Mouse (Mus musculus) midbrain, embryonic 15.5 days (tissue): ENCODE measurements around the gene Lrguk. TPM values are rescaled to one million over a fixed set of nuclear protein-coding genes. Genes with fewer than 3 reads are reported as not detected.

Source experiments
- ATAC-seq: fragments of 200-750 bp; cut with Nextera tagmentation; replicated peaks from 2 replicates; pipeline ENCODE4 v1.8.0; 2017; ENCODE audit warnings: moderate TSS enrichment
- H3K27ac ChIP-seq: fragments of 300-500 bp; sonication (generic); 2 replicates; pipeline ENCODE4 v1.5.1; 2015; ENCODE audit warnings: mild to moderate bottlenecking, inconsistent platforms
- H3K27me3 ChIP-seq: fragments of 300-500 bp; sonication (generic); replicated peaks from 2 replicates; pipeline ENCODE4 v1.6.1; 2015; ENCODE audit warnings: inconsistent platforms
- H3K36me3 ChIP-seq: fragments of 300-500 bp; sonication (generic); replicated peaks from 2 replicates; pipeline ENCODE4 v1.6.1; 2015; ENCODE audit warnings: inconsistent platforms
- H3K4me1 ChIP-seq: fragments of 300-500 bp; sonication (generic); 2 replicates; pipeline ENCODE4 v1.6.1; 2015; ENCODE audit warnings: inconsistent platforms
- H3K4me2 ChIP-seq: fragments of 300-500 bp; sonication (generic); 2 replicates; pipeline ENCODE4 v1.6.1; 2015; ENCODE audit warnings: inconsistent platforms, mild to moderate bottlenecking, moderate library complexity
- H3K4me3 ChIP-seq: fragments of 300-500 bp; sonication (generic); 2 replicates; pipeline ENCODE4 v1.5.1; 2015; ENCODE audit warnings: mild to moderate bottlenecking, inconsistent platforms
- H3K9ac ChIP-seq: fragments of 300-500 bp; sonication (generic); 2 replicates; pipeline ENCODE4 v1.6.1; 2015; ENCODE audit warnings: mild to moderate bottlenecking, inconsistent platforms
- H3K9me3 ChIP-seq: fragments of 300-500 bp; sonication (generic); 2 replicates; pipeline ENCODE4 v1.6.1; 2016; ENCODE audit warnings: inconsistent platforms
- WGBS: fragments of 180-500 bp; shearing (Covaris S2); methylation state at CpG from one replicate; pipeline ENCODE4 v1.1.7; 2015; ENCODE audit warnings: mixed read lengths; 5-methylcytosine and 5-hydroxymethylcytosine counted together
- polyA plus RNA-seq: library from polyadenylated mRNA; unstranded; fragments of >200 nt; fragmentation: Nextera tagmentation; extraction: Ambion mirVana; gene quantifications from 2 replicates; pipeline ENCODE4 v1.2.1, GENCODE M21; 2015

Lrguk gene
- polyA plus RNA-seq, 1 experiment from 2014 or later = 0.96 TPM

GRCm38 (mm10) chr6:34073931-34074442 is 44.7 kb downstream of the Lrguk start:
- no peak for ATAC-seq
- Histone ChIP-seq H3K36me3 (no peaks in the 10 kb centered on the region), H3K4me3 (no peak overlapping the region), H3K27me3 (no peaks in the 10 kb centered on the region), H3K4me1 (no peaks in the 10 kb centered on the region), H3K9me3 (no peaks in the 10 kb centered on the region), H3K4me2 (no peak overlapping the region), H3K9ac (no peak overlapping the region), H3K27ac (no peak overlapping the region)
- 87% methylated on average over 3 of the region's 3 CpGs for WGBS

DNA sequence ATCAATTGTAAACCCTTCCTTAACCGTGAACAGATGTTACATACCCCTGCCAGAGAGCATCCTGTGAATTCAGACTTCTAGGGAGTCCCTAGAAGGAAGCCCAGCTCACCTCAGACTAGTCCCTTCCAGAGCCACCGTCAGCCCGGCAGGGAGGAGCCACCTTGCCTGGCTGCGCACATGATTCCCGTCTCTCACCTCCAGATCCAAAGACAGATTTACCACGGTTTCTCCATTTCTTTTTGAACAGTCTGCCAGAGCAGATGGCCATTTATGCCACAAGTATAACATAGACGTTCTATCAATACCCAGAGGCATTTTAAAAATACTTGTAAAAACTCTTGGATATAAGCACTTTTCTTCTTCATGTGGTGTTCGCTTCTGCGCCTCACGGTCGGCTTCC is 46.3 kb downstream of the Lrguk start:
- no peak overlapping the region for H3K4me3 ChIP-seq
- no peak for ATAC-seq
- no peak overlapping the region for H3K27ac ChIP-seq
- H3K9me3 ChIP-seq = no peaks in the 10 kb centered on the region
- no peaks in the 10 kb centered on the region for H3K27me3 ChIP-seq
- H3K4me2 ChIP-seq = no peak overlapping the region
- H3K36me3 ChIP-seq = no peaks in the 10 kb centered on the region
- H3K9ac ChIP-seq = no peak overlapping the region
- 75% methylated on average over 11 of the region's 11 CpGs for WGBS
- H3K4me1 ChIP-seq = no peaks in the 10 kb centered on the region

GRCm38 (mm10) chr6:34083471-34083870 is 54.2 kb downstream of the Lrguk start:
- no peak overlapping the region for H3K27ac ChIP-seq
- no peaks in the 10 kb centered on the region for H3K9me3 ChIP-seq
- no peaks in the 10 kb centered on the region for H3K36me3 ChIP-seq
- ATAC-seq = no peak
- H3K4me2 ChIP-seq = no peak overlapping the region
- H3K9ac ChIP-seq = no peak overlapping the region
- 91% methylated on average over 5 of the region's 5 CpGs for WGBS
- 0 out of 2 replicates have a peak, but pooled peaks cover 3% of the 10 kb centered on the region for H3K4me1 ChIP-seq
- no peak overlapping the region for H3K4me3 ChIP-seq
- H3K27me3 ChIP-seq = no peaks in the 10 kb centered on the region

- no peak for ATAC-seq
- no peaks in the 10 kb centered on the region for H3K36me3 ChIP-seq
- 91% methylated on average over 4 of the region's 4 CpGs for WGBS
These were observed 58.5 kb downstream of the Lrguk start for GRCm38 (mm10) chr6:34087701-34088100.

DNA sequence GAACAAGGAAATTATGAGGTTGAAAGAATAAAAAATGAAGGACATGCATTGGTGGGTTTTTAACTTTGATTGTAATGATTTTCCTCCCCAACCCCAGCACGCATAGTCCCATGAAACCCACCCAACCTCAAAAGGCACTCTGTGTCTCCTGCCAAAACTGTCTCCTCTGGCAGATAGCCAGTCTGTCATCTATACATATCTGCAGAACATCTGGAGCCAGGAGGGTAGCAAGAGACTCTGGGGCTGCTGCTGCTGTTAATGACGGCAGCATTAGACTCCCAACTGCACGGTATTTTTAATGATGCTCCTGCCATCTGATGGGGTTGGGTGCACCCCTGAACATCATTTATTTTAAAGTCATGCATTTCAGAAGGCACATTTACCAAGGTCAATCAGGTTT is 59.7 kb downstream of the Lrguk start:
- Histone ChIP-seq H3K9me3 (no peaks in the 10 kb centered on the region), H3K36me3 (no peaks in the 10 kb centered on the region), H3K4me1 (0 out of 2 replicates have a peak, but pooled peaks cover 3% of the 10 kb centered on the region), H3K9ac (no peak overlapping the region), H3K4me3 (no peak overlapping the region), H3K27ac (no peak overlapping the region), H3K27me3 (no peaks in the 10 kb centered on the region), H3K4me2 (no peak overlapping the region)
- no peak for ATAC-seq
- 73% methylated on average over 3 of the region's 3 CpGs for WGBS

More at GRCm38 (mm10) chr6:34087701-34088100, 58.5 kb downstream of the Lrguk start:
- Histone ChIP-seq H3K9me3 (no peaks in the 10 kb centered on the region), H3K9ac (no peak overlapping the region), H3K4me1 (0 out of 2 replicates have a peak, but pooled peaks cover 3% of the 10 kb centered on the region), H3K4me3 (no peak overlapping the region), H3K27me3 (no peaks in the 10 kb centered on the region), H3K27ac (no peak overlapping the region), H3K4me2 (no peak overlapping the region)

- H3K36me3 ChIP-seq = no peaks in the 10 kb centered on the region
- H3K27ac ChIP-seq = no peak overlapping the region
- no peak for ATAC-seq
- no peaks in the 10 kb centered on the region for H3K9me3 ChIP-seq
- no peak overlapping the region for H3K9ac ChIP-seq
- H3K4me2 ChIP-seq = no peak overlapping the region
- no peaks in the 10 kb centered on the region for H3K27me3 ChIP-seq
- H3K4me3 ChIP-seq = no peak overlapping the region
- no peaks in the 10 kb centered on the region for H3K4me1 ChIP-seq
- WGBS = 67% methylated on average over 3 of the region's 3 CpGs
These were observed 62.3 kb downstream of the Lrguk start for GRCm38 (mm10) chr6:34091537-34091936.

DNA sequence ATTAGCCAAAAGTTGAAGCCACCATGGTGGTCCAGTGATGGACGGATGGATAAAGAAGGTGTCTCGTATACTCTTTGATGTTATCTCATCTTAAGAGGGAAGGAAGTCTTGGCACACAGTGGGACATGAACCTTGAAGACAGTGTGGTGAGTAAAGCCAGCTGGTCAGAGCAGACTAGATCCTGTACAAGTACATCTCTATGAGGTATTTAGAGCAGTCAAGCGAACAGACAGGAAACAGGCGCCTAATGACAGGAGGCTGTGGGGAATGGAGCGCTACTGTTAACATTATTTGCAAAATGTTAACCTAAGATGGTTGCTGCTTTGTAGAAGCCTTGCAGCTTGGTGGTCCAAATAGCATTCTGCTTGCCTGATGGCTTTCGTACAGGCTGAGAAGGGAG is 67.0 kb downstream of the Lrguk start:
- H3K27ac ChIP-seq = no peak overlapping the region
- H3K4me2 ChIP-seq = no peak overlapping the region
- H3K9me3 ChIP-seq = no peaks in the 10 kb centered on the region
- no peaks in the 10 kb centered on the region for H3K27me3 ChIP-seq
- H3K4me1 ChIP-seq = no peaks in the 10 kb centered on the region
- WGBS = 90% methylated on average over 6 of the region's 6 CpGs
- no peaks in the 10 kb centered on the region for H3K36me3 ChIP-seq
- no peak for ATAC-seq
- H3K4me3 ChIP-seq = no peak overlapping the region
- H3K9ac ChIP-seq = no peak overlapping the region

GRCm38 (mm10) chr6:34096905-34097304 is 67.7 kb downstream of the Lrguk start:
- Histone ChIP-seq H3K4me1 (no peaks in the 10 kb centered on the region), H3K4me3 (no peak overlapping the region), H3K27me3 (no peaks in the 10 kb centered on the region), H3K36me3 (no peaks in the 10 kb centered on the region), H3K9me3 (no peaks in the 10 kb centered on the region), H3K27ac (no peak overlapping the region), H3K4me2 (no peak overlapping the region), H3K9ac (no peak overlapping the region)
- 88% methylated on average over 4 of the region's 4 CpGs for WGBS
- ATAC-seq = no peak

DNA sequence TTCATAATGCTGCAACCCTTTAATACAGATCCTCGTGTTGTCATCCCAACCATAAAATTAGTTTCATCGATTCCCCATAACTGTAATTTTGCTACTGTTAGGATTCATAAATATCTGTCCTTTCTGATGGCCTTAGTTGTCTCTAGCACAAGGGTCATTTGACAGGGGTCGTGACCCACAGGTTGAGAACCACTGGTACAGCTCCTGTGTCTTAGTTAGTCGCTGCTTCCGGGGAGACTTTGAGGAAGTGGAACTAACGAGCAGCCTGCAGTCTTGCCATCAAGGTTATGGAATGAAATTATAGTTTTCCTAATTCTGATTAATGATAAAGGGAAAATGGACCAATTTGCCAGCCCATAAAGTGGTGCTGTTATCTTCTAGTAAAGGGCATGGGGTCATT is 70.5 kb downstream of the Lrguk start:
- Histone ChIP-seq H3K27me3 (no peaks in the 10 kb centered on the region), H3K36me3 (no peaks in the 10 kb centered on the region), H3K9me3 (no peaks in the 10 kb centered on the region), H3K9ac (no peak overlapping the region), H3K27ac (no peak overlapping the region), H3K4me1 (no peaks in the 10 kb centered on the region), H3K4me3 (no peak overlapping the region), H3K4me2 (no peak overlapping the region)
- ATAC-seq = no peak
- 93% methylated on average over 6 of the region's 6 CpGs for WGBS

DNA sequence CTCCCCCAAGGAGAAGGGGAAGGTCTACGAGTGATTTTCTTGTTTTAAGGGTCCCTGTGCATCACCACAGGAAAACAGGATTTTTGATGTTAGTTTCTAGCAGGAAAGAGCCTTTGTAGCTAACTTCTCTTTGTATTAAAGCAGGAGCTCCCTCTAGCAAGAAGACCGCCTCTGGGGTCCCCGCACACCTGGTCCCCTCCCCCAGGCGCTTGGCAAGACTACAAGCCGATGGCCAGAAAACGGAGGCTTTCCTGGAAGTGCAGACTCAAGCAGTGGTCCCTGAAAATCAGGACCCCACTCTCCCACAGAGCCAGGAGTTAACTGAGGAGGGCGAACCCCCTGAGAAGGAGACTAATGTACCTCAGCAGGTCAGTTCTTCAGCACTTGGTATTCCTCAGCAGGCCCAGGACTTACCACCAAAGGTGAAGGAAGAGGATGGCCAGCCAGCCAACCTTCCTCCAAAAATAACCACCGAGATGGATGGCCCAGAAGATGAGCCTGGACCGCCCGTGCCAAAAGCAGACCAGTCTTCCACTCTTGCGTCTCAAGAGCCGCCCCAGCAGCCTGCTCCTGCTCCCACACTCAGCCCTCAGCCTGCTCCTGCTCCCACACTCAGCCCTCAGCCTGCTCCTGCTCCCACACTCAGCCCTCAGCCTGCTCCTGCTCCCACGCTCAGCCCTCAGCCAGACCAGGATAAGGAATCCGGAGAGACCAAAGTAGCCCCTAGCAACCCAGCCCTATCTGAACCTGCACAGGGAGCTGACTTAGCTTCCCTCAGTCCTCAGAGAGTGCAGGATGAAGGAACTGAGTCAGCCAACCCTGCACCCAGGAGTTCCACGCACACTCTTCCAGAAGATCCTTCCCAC is 72.5 kb downstream of the Lrguk start:
- H3K9me3 ChIP-seq = no peaks in the 10 kb centered on the region
- H3K4me2 ChIP-seq = no peak overlapping the region
- no peak for ATAC-seq
- H3K36me3 ChIP-seq = no peaks in the 10 kb centered on the region
- no peak overlapping the region for H3K27ac ChIP-seq
- no peak overlapping the region for H3K4me3 ChIP-seq
- H3K9ac ChIP-seq = no peak overlapping the region
- 90% methylated on average over 15 of the region's 15 CpGs for WGBS
- H3K27me3 ChIP-seq = no peaks in the 10 kb centered on the region
- no peaks in the 10 kb centered on the region for H3K4me1 ChIP-seq

DNA sequence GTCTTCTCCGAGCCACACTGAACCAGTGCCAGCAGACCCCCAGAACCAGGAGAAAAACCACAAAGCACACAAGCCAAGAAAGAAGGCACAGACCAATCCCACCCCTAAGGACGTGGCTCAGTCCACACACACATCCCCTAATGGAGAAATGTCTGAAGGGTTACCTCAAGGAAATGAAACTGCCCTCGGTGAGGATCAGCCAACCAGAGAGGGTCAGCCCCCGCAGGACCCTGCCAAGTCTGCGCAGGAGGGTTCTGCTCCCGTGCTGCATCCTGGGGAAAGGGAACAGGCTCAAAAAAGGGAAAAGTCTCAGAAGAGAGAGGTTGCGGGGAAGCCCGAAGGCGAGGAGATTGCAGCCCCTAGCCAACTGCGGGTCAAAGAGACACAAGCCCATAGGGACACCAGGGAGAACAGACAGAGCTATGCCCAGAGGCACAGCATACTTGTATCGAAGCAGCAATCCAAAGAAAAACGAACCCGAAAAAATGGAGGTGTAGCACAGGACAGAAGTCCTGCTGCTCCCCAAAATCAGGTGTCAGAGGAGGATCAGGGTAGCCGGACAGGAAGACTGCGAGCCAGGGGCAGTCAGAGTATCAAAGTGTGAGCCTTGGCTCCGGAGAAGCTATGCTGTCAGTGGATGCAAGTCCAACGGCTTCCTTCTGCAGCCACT is 74.1 kb downstream of the Lrguk start:
- WGBS = 89% methylated on average over 17 of the region's 17 CpGs
- no peak for ATAC-seq
- H3K4me2 ChIP-seq = no peak overlapping the region

GRCm38 (mm10) chr6:34110571-34110970 is 81.3 kb downstream of the Lrguk start:
- no peaks in the 10 kb centered on the region for H3K27me3 ChIP-seq
- H3K27ac ChIP-seq = no peak overlapping the region
- no peak overlapping the region for H3K4me3 ChIP-seq
- H3K4me1 ChIP-seq = no peaks in the 10 kb centered on the region
- no peak overlapping the region for H3K4me2 ChIP-seq
- H3K36me3 ChIP-seq = no peaks in the 10 kb centered on the region
- no peak for ATAC-seq
- H3K9me3 ChIP-seq = no peaks in the 10 kb centered on the region
- no peak overlapping the region for H3K9ac ChIP-seq
- WGBS = 55% methylated on average over 10 of the region's 10 CpGs

More for the DNA sequence above, 74.1 kb downstream of the Lrguk start:
- no peaks in the 10 kb centered on the region for H3K27me3 ChIP-seq
- no peaks in the 10 kb centered on the region for H3K9me3 ChIP-seq
- no peak overlapping the region for H3K27ac ChIP-seq
- no peak overlapping the region for H3K4me3 ChIP-seq
- H3K9ac ChIP-seq = no peak overlapping the region
- no peaks in the 10 kb centered on the region for H3K4me1 ChIP-seq
- no peaks in the 10 kb centered on the region for H3K36me3 ChIP-seq
